Mouse (Mus musculus) liver, embryonic 11.5 days (tissue): Measurements from ENCODE around the gene Srcin1. TPM values are rescaled to one million over a fixed set of nuclear protein-coding genes. Genes with fewer than 3 reads are reported as not detected.

Source experiments
- ATAC-seq: fragments of 200-750 bp; cut with Nextera tagmentation; replicated peaks from 2 replicates; pipeline ENCODE4 v1.8.0; 2017; ENCODE audit warnings: moderate number of reproducible peaks, mild to moderate bottlenecking, moderate TSS enrichment, moderate library complexity; ENCODE audit not compliant: low FRiP score
- DNase-seq: peaks from one replicate; pipeline ENCODE4 v3.0.0-alpha.2; 2017; ENCODE audit warnings: low spot score
- H3K27ac ChIP-seq: fragments of 300-500 bp; sonication (generic); 2 replicates; pipeline ENCODE4 v1.5.1; 2014; ENCODE audit warnings: mild to moderate bottlenecking, low read depth, low read length, control low read depth
- H3K27me3 ChIP-seq: fragments of 300-500 bp; sonication (generic); replicated peaks from 2 replicates; pipeline ENCODE4 v1.6.1; 2014; ENCODE audit warnings: low read length, mixed read lengths; ENCODE audit not compliant: control insufficient read depth, insufficient read depth
- H3K36me3 ChIP-seq: fragments of 300-500 bp; sonication (generic); 2 replicates; pipeline ENCODE4 v1.6.1; 2014; ENCODE audit warnings: mild to moderate bottlenecking, low read length, moderate library complexity, mixed read lengths; ENCODE audit not compliant: control insufficient read depth, insufficient read depth
- H3K4me1 ChIP-seq: fragments of 300-500 bp; sonication (generic); replicated peaks from 2 replicates; pipeline ENCODE4 v1.6.1; 2014; ENCODE audit warnings: low read length, mixed read lengths; ENCODE audit not compliant: control insufficient read depth, insufficient read depth
- H3K4me2 ChIP-seq: fragments of 300-500 bp; sonication (generic); 2 replicates; pipeline ENCODE4 v1.6.1; 2014; ENCODE audit warnings: mild to moderate bottlenecking, control low read depth, moderate library complexity
- H3K4me3 ChIP-seq: fragments of 300-500 bp; sonication (generic); 2 replicates; pipeline ENCODE4 v1.5.1; 2014; ENCODE audit warnings: low read depth, low read length, control low read depth
- H3K9ac ChIP-seq: fragments of 300-500 bp; sonication (generic); 2 replicates; pipeline ENCODE4 v1.6.1; 2014; ENCODE audit warnings: low read depth, low read length, control low read depth
- H3K9me3 ChIP-seq: fragments of 300-500 bp; sonication (generic); 2 replicates; pipeline ENCODE4 v1.6.1; 2016; ENCODE audit warnings: low read length, inconsistent platforms, mixed read lengths; ENCODE audit not compliant: control insufficient read depth
- WGBS: fragments of 180-500 bp; shearing (Covaris S2); extraction: QIAGEN DNeasy Blood & Tissue Kit; methylation state at CpG from one replicate; pipeline ENCODE4 v1.1.7; 2014; 5-methylcytosine and 5-hydroxymethylcytosine counted together
- polyA plus RNA-seq: library from polyadenylated mRNA; unstranded; fragments of >200 nt; fragmentation: Nextera tagmentation; extraction: Ambion mirVana; gene quantifications from 2 replicates; pipeline ENCODE4 v1.2.1, GENCODE M21; 2014

Gene Srcin1
- polyA plus RNA-seq, 1 experiment from 2014 or later: 0.14 TPM

DNA sequence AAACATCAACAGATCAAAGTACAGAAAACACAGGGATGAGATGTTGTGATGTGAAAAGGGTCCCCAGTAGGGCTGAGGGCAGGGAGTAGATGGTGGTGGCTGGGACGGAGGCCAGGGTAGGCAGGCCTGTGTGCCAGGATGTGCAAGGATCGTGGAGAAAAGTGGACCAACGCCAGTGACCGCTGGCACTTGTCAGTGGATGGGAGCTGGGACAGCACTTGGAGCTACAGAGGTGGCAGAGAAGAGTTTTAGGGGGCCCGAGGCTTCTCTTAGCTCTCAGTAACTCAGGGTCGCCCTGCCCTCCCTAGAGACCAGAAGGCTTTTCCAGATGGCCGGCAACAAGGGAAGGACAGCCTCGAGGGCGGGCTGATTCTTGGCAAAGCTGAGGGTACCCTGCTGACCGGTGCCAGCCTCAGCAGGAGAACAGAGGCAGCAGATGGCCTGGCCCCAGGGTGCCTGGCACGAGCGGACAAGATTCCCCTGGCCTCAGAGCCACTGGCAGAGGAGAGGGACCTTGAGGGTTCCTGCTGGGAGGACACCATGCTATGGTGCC lies 32.7 kb downstream of the Srcin1 start:
- no peak overlapping the region for H3K4me3 ChIP-seq
- no peak overlapping the region for H3K9ac ChIP-seq
- no peak overlapping the region for H3K4me2 ChIP-seq
- 66% methylated on average over 12 of the region's 12 CpGs for WGBS
- H3K4me1 ChIP-seq: peaks cover 7% of the 10 kb centered on the region
- ATAC-seq: no peak
- H3K27me3 ChIP-seq: peaks cover 72% of the 10 kb centered on the region
- H3K9me3 ChIP-seq: no peaks in the 10 kb centered on the region
- H3K36me3 ChIP-seq: no peaks in the 10 kb centered on the region
- H3K27ac ChIP-seq: no peak overlapping the region
- no peak for DNase-seq

DNA sequence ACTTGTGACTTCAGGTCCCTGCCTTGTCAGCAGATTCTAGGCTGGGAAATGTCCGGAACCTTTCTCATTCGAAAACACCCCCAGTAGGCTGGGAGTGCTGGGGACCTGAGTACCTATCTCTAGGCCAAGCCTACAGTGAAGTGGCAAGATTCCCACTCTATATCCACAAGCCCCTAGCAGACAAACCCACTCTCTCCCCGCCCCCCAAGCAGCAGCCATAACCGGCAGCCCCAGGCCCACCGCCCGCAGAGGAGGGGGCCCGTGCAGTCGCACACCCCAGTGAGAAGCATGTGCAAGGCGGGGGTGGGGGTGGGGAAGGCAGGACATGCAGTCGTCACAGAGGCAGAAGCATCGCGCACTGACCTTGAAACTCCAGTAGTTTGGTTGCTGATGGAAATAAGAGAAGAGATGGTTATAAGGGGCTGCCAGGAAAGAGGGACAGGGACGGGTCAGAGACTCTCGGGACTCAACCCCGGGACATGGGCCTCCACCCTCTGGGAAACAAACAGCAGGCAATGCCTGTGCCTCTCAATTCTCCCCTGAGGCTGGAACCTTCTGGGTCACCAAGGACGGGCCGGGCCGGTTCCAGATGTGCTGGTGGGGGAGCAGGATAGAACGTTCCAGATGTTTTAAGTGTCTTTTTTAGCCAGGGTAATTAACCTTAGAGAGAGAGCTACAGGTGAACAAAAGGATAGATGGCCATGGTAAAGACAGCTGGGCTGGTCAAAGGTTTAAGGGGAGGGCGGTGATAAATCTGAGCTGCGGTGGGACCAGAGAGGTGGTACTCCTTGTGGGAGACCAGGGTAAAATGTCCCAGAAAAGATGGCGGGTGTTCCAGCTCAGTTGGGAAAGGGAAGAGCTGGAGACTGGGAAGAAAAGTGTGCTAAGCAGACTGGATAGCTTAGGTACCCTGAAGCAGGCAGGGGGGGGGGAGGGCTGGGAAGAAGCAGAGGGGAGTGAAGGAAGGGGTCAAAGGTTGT lies 33.5 kb downstream of the Srcin1 start:
- DNase-seq: no peak
- no peaks in the 10 kb centered on the region for H3K36me3 ChIP-seq
- H3K9me3 ChIP-seq: no peaks in the 10 kb centered on the region
- no peak for ATAC-seq
- peaks cover 7% of the 10 kb centered on the region for H3K4me1 ChIP-seq
- no peak overlapping the region for H3K9ac ChIP-seq
- H3K27ac ChIP-seq: no peak overlapping the region
- 77% methylated on average over 22 of the region's 22 CpGs for WGBS
- no peak overlapping the region for H3K4me2 ChIP-seq
- peaks cover 71% of the 10 kb centered on the region for H3K27me3 ChIP-seq
- no peak overlapping the region for H3K4me3 ChIP-seq

DNA sequence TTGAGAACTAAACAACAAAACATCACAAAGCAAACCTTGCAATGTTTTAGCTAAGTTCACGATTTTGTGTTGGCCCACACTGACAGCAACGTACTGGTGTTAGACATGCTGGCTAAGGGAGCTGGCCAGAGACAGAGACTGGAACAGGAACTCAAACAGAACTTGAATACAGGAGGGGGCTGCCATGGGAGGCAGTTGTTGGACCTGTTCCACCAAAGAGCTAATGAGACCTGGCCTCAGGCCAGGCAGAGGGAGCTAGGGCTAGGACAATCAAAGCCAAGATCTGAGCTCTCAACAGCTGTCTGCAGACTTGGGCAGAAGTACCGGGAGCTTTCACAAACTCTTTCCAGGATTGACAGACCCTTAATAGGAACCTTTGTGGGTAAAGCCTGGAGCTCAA lies 35.4 kb downstream of the Srcin1 start:
- no peak overlapping the region for H3K27ac ChIP-seq
- no peak overlapping the region for H3K9ac ChIP-seq
- no peaks in the 10 kb centered on the region for H3K9me3 ChIP-seq
- no peaks in the 10 kb centered on the region for H3K36me3 ChIP-seq
- 42% methylated on average over 3 of the region's 3 CpGs for whole genome bisulfite sequencing
- peaks cover 12% of the 10 kb centered on the region for H3K4me1 ChIP-seq
- no peak overlapping the region for H3K4me3 ChIP-seq
- no peak overlapping the region for H3K4me2 ChIP-seq
- DNase-seq (no peak), ATAC-seq (no peak)
- H3K27me3 ChIP-seq: peaks cover 71% of the 10 kb centered on the region

DNA sequence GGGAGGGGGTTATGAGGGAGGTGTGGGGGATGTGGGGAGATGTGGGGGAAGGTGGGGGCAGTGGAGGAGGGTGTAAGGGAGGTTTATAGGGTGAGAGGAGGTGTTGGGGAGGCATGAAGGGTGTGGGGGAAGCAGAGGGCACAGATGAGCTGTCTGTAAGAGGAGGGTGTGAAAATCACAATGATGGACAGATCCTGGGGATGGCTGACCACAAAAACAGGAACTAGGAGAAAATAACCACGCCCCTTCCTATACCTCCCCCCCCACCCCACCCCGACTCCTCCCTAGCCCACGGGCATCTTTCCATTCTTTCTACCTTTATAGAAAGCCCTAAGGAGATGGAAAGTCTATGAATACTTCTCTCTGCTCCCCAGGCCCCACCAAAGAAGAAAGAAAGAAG lies 35.9 kb downstream of the Srcin1 start:
- Histone ChIP-seq H3K4me2 (no peak overlapping the region), H3K4me3 (no peak overlapping the region), H3K9me3 (no peaks in the 10 kb centered on the region), H3K9ac (no peak overlapping the region), H3K27ac (no peak overlapping the region), H3K27me3 (peaks cover 71% of the 10 kb centered on the region), H3K36me3 (no peaks in the 10 kb centered on the region), H3K4me1 (peaks cover 12% of the 10 kb centered on the region)
- no peak for ATAC-seq
- DNase-seq: no peak
- WGBS: 27% methylated on average over 3 of the region's 3 CpGs

DNA sequence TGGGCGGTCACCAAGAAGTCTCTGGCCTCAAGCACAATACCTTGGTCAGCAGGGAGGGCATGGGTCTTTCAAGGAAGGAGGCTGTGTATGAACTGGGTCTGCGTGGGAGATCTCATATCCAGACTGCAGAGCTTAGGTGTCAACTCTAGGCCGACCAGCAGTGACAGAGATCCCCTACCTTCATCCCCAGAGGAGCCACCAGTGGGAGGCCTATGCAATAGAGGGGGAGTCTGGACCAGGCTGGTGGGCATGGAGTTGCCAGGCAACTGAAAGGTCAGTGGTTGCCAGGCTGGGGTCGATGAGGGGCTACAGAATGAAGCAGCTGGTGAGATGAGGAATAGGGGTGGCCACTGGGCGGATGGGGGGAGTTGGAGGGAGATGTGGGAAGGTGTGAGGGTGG lies 36.4 kb downstream of the Srcin1 start:
- no peaks in the 10 kb centered on the region for H3K36me3 ChIP-seq
- peaks cover 71% of the 10 kb centered on the region for H3K27me3 ChIP-seq
- H3K4me1 ChIP-seq: peaks cover 16% of the 10 kb centered on the region
- DNase-seq (no peak), ATAC-seq (no peak)
- H3K27ac ChIP-seq: no peak overlapping the region
- H3K4me2 ChIP-seq: no peak overlapping the region
- 62% methylated on average over 5 of the region's 5 CpGs for WGBS
- H3K4me3 ChIP-seq: no peak overlapping the region
- H3K9me3 ChIP-seq: no peaks in the 10 kb centered on the region
- H3K9ac ChIP-seq: no peak overlapping the region

DNA sequence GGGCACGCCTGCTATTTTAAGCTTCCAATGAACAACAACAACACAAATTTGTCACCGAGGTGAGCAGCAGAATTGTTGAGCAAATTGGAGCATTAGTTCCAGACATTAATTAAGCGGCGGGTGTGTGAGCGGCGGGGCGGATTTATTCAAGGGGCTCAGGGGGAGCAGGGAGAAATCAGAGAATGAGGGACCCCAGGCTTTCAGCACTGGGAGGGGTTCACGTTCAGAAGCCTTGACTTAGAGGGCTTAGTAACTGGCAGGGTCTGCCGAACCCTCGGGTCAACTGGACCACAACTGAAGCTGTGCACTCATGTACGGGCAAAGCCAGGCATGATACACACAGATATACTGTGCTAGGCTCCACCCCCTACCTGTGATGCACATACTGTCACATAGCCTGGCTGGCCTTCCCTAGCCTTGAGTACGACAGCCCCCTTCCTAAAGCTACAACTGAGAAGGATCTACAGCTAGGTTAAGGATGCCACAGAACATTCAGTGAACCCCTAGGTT lies 38.4 kb downstream of the Srcin1 start:
- peak overlapping the region; percentile 61; the same call in 1 of the 2 replicates for H3K4me2 ChIP-seq
- no peak overlapping the region for H3K9ac ChIP-seq
- DNase-seq (no peak), ATAC-seq (no peak)
- H3K9me3 ChIP-seq: no peaks in the 10 kb centered on the region
- no peak overlapping the region for H3K4me3 ChIP-seq
- peaks cover 23% of the 10 kb centered on the region for H3K4me1 ChIP-seq
- 33% methylated on average over 12 of the region's 12 CpGs for WGBS
- no peaks in the 10 kb centered on the region for H3K36me3 ChIP-seq
- no peak overlapping the region for H3K27ac ChIP-seq
- H3K27me3 ChIP-seq: peaks cover 73% of the 10 kb centered on the region

DNA sequence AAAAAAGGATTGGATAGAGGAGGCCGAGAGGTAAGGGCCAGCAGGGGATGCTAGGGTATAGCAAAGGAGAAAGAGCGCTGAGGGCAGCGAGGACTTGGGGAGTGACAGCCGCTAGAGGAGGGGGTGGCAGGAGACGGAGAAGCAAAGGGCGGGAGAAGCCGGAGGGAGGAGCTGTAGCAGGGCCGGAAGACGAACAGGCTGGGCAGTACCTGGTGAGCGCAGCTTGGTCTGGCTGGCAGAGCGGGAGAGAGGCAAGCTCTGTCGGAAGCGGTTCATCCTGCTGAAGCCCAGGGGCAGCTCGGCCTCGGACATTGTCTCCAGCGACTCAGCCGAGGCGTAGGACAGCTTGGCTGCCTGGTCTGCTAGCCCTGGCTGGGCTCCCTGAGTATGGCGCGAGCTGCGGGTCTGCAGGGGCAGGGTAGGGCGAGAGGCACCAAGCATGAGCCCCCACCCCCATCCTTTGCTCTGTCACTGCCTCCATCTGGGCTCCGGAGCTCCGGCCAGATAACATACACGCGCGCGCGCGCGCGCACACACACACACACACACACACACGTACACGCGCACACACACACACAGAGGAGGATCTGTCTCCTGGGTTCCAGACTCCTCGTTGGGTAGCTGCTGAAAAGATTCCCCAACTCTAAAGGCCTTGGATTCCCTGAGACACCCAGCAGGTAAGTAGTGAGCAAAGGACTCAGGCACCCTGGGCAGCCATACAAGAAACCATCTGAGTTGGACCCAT lies 39.0 kb downstream of the Srcin1 start:
- no peak overlapping the region for H3K9ac ChIP-seq
- no peak overlapping the region; the same call in 1 of the 2 replicates for H3K27ac ChIP-seq
- H3K4me3 ChIP-seq: peak overlapping the region; percentile 36
- 1% methylated on average over 36 of the region's 36 CpGs for WGBS
- H3K36me3 ChIP-seq: no peaks in the 10 kb centered on the region
- no peak for DNase-seq
- H3K4me2 ChIP-seq: peak overlapping the region; percentile 61
- H3K9me3 ChIP-seq: no peaks in the 10 kb centered on the region
- peaks cover 73% of the 10 kb centered on the region for H3K27me3 ChIP-seq
- H3K4me1 ChIP-seq: peaks cover 28% of the 10 kb centered on the region
- ATAC-seq: no peak

DNA sequence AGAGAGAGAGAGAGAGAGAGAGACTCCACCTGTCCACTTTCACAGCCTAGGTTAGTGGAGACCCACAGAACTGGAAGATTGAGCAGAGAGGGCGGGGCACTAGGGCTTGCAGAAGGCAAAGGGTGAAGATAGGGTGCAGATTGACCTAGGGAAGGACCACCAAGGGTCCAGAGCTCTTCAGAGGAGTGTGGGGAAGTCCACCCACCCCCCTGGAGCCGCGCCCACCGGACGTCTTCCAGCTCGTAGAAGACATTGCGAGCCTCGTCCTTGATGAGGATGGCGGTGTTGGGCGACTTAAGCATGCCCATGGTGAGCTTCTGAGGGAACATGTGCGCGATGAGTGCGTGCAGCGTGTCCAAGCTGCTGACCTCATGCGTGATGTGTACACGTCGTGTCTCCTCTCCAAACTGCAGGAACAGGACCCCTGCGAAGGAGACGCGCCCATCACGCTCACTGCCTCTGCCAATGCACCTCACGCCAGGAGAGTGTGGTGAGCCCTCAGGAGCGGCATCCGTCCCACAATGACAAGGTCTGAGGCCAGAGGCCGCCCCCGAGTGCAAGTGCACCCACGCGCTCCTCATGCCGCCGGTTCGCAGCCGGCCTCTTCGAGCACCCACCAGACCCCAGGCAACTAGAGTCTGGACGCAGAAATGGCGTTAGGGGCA lies 39.8 kb downstream of the Srcin1 start:
- Histone ChIP-seq H3K9ac (no peak overlapping the region), H3K36me3 (no peaks in the 10 kb centered on the region), H3K4me1 (peaks cover 30% of the 10 kb centered on the region), H3K27ac (no peak overlapping the region; the same call in 1 of the 2 replicates), H3K27me3 (peaks cover 73% of the 10 kb centered on the region), H3K4me2 (peak overlapping the region; percentile 61), H3K4me3 (peak overlapping the region; percentile 36), H3K9me3 (no peaks in the 10 kb centered on the region)
- WGBS: 11% methylated on average over 35 of the region's 35 CpGs
- ATAC-seq: no peak
- DNase-seq: no peak
